Mouse (Mus musculus) cortical plate, adult 2 months (tissue): ENCODE measurements around the gene AC134908.4.

Source experiments
- CTCF ChIP-seq: fragments of 200-500 bp; IDR thresholded peaks from 2 replicates; pipeline ENCODE4 v1.5.1; 2011; ENCODE audit warnings: mild to moderate bottlenecking, control low read depth, low read length; ENCODE audit not compliant: insufficient read depth; ENCODE audit errors: extremely low read depth
- POLR2A ChIP-seq: fragments of 200-500 bp; IDR thresholded peaks from 2 replicates; pipeline ENCODE4 v1.6.1; 2011; ENCODE audit warnings: mild to moderate bottlenecking, low read length, control low read depth; ENCODE audit not compliant: insufficient read depth; ENCODE audit errors: extremely low read depth

DNA sequence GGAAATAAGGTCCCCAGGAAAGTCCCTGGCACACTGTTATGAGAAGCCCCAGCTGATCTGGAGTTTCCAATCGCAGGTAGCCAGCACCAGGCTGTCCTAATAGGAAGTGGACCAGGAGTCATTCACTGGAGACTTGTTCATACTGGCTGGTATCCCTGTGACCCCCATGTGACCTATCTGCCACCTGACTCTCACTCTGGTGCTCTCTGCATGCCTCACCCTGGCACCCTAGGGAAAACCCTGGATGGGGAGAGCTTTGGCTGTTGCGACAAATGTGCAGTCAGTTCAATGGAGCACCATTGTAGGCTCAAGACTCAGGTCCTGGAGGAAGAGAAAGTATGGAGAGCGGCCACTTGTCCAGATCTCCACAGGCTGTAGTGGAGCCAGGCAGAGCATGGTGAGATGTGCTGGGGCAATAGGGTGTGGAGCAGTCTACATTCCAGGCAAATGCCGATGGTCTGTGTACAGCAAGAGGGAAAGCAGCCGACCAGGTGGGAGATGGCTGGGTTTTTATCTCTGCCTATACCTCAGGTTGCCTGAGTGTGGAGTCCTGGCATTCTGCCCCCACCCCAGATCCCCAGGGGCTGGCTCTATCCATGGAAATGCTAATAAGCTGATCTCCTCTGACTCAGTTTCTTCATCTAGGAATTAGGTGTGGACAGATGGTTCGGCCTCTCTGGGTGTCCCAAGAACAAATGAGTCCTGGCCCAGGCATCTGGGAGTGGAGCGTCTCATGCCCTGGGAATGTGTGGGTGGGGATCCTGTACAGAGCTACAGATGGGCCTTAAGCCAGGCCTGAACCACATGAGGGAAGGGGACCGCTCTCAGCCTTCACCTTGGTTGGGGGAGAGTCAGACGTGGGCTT, 38.8 kb downstream of the AC134908.4 start:
- TF ChIP-seq CTCF (no peak), POLR2A (no peak)
